Mouse (Mus musculus): Measurements from ENCODE around the gene Rgp1. TPM values are rescaled to one million over a fixed set of nuclear protein-coding genes. Genes with fewer than 3 reads are reported as not detected.

Rgp1 gene
- polyA plus RNA-seq, 1 experiment = 41.2 TPM

DNA sequence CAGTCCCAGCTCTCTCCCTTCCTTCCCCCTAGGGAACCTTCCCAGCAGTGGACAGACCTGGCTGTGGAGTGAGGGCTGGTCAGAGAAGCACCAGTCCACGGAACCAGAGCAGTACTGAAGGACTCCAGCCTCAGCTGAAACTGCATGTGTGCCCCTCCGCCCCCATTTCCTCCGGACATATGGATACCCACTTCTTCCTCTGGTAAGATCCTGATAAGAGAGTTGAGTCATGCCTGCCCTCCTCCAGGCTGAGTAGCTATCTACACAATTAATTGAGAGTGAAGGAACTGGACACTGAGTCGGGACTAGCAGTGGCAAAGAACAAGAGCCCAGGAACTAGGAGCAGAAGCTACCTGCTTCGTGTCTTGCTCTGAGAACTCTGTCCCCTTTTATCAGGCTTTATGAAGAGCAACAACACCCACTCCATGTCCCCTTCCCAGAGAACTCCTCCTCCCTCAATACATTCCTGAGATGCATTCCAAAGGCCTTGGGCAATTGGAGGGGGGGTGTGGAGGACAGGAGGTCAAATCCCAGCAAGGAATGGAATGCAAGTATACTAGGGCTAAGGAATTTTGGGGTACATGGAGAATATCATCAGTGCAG, 20.4 kb upstream of the Rgp1 start:
- peak; percentile 82 for DNase-seq
- TF ChIP-seq POLR2A (IDR thresholded peaks at IDR 0.05; ENCODE audit: low read depth, low read length) (no peak), CTCF (conservative IDR thresholded peaks at IDR 0.05; ENCODE audit: insufficient read depth, insufficient read length, low read depth, low read length) (no peak)
- Histone ChIP-seq H3K27ac (ENCODE audit: insufficient read depth, low read depth, low read length) (peak overlapping the region; percentile 92), H3K4me1 (ENCODE audit: control insufficient read depth, insufficient read depth, low read length) (peaks cover 31% of the 10 kb centered on the region), H3K36me3 (ENCODE audit: control insufficient read depth, insufficient read depth, low read length) (peaks cover 2% of the 10 kb centered on the region), H3K4me3 (ENCODE audit: insufficient read depth, low read depth, low read length) (peak overlapping the region; percentile 0; the same call in 1 of the 2 replicates), H3K27me3 (replicated peaks; ENCODE audit: control insufficient read depth, insufficient read depth, low read length) (no peaks in the 10 kb centered on the region)
- WGBS = 12% methylated on average over 5 of the region's 5 CpGs

DNA sequence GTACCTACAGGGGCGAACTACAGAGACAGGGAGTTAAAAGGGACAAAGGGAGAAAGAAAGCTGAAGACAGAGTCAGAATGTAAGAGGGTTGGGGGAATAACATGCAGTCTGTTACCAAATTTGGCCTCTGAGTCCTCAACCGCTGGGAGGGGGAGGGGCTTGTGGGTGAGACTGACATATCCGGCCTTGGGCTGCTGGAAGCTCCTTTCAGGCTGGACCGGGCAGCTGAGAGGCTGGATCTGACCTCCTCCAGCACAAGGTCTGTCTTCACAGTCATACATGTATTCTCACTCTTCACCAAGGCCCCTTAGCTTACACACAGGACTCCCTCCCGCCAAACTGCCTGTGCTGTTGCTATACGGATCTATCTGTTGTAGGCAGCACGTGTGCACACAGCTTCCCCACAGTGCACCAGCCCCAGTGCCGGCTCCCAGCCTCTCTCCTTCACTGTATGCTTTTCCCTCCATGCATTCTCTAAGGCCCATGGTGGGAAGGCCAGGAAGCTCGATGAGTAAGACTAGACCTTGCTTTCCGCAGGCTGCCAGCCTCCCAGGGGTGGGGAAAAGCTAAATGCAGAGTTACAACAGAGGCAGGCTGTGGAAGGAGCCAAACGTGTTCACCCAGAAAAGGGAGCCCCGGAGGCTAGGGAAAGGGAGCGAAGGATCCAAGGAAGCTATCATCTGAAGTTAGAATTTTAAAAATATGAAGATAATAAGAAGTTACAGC, 19.7 kb upstream of the Rgp1 start:
- no peaks in the 10 kb centered on the region for H3K27me3 ChIP-seq (replicated peaks; ENCODE audit: control insufficient read depth, insufficient read depth, low read length)
- H3K27ac ChIP-seq (ENCODE audit: insufficient read depth, low read depth, low read length) = peak overlapping the region; percentile 92
- peak; percentile 85 for DNase-seq
- TF ChIP-seq POLR2A (IDR thresholded peaks at IDR 0.05; ENCODE audit: low read depth, low read length) (no peak), CTCF (conservative IDR thresholded peaks at IDR 0.05; ENCODE audit: insufficient read depth, insufficient read length, low read depth, low read length) (no peak)
- H3K4me3 ChIP-seq (ENCODE audit: insufficient read depth, low read depth, low read length) = peak overlapping the region; percentile 43
- peaks cover 1% of the 10 kb centered on the region; the same call in 1 of the 2 replicates for H3K36me3 ChIP-seq (ENCODE audit: control insufficient read depth, insufficient read depth, low read length)
- 8% methylated on average over 13 of the region's 13 CpGs for WGBS
- peaks cover 36% of the 10 kb centered on the region for H3K4me1 ChIP-seq (ENCODE audit: control insufficient read depth, insufficient read depth, low read length)

DNA sequence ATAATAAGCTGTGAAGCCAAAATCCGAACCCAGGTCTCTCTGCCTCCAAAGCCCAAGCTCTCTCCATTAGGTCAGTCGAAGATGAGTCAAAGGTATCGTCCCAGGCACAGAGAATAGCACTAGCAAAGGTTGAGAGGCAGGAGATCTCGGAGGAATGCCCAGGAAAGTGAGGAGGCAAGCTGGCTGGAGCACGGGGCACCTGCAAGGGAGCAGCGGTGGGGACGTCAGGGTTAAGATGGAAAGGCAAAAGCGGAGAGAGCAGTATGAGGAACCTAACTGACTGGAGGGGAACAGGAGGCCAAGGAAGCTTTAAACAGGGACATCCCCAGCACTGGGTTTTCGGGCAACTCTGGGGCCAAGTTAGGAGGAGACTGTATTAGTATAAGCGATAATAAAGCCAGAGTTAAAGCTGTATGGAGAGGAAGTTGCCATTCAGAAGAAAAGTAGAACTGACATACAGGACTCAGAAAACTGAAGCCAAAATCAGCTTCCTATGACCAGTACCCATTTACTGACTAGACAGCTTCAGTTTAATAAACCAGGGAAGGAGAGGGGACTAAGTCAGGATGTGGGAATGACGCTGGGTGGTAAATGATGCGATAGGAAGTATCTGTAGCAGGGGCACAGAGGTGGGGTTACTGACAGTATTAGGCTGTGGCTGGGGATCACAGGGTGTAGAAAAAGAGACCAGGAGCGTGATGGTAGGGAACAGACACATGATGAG, 18.8 kb upstream of the Rgp1 start:
- Histone ChIP-seq H3K36me3 (ENCODE audit: control insufficient read depth, insufficient read depth, low read length) (peaks cover 1% of the 10 kb centered on the region; the same call in 1 of the 2 replicates), H3K27me3 (replicated peaks; ENCODE audit: control insufficient read depth, insufficient read depth, low read length) (no peaks in the 10 kb centered on the region), H3K4me1 (ENCODE audit: control insufficient read depth, insufficient read depth, low read length) (peaks cover 36% of the 10 kb centered on the region), H3K4me3 (ENCODE audit: insufficient read depth, low read depth, low read length) (peak overlapping the region; percentile 35), H3K27ac (ENCODE audit: insufficient read depth, low read depth, low read length) (peak overlapping the region; percentile 69)
- TF ChIP-seq POLR2A (IDR thresholded peaks at IDR 0.05; ENCODE audit: low read depth, low read length) (no peak), CTCF (conservative IDR thresholded peaks at IDR 0.05; ENCODE audit: insufficient read depth, insufficient read length, low read depth, low read length) (no peak)
- no peak for DNase-seq
- WGBS = 34% methylated on average over 13 of the region's 13 CpGs

DNA sequence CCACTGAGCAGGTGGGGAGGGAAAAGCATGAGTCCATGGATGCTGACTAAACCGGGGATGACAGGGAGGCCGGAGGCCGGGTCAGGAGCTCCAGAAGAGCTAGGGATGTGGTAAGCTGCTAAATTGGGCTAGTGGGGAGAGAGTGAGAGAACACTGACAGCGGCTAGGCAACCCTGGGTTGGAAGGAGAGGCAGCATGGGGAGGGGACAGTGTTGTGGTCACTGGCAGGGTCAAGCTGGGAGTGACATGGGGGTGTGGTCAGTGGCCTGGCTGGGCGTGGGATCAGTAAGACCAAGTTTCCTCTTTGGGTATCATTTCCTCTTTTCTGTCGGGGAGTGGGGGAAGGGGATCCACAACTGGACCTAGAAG, 18.3 kb upstream of the Rgp1 start:
- H3K27me3 ChIP-seq (replicated peaks; ENCODE audit: control insufficient read depth, insufficient read depth, low read length) = no peaks in the 10 kb centered on the region
- WGBS = 5% methylated on average over 6 of the region's 6 CpGs
- peak overlapping the region; percentile 69 for H3K27ac ChIP-seq (ENCODE audit: insufficient read depth, low read depth, low read length)
- peaks cover 36% of the 10 kb centered on the region for H3K4me1 ChIP-seq (ENCODE audit: control insufficient read depth, insufficient read depth, low read length)
- TF ChIP-seq POLR2A (IDR thresholded peaks at IDR 0.05; ENCODE audit: low read depth, low read length) (peak; percentile 20), CTCF (conservative IDR thresholded peaks at IDR 0.05; ENCODE audit: insufficient read depth, insufficient read length, low read depth, low read length) (no peak)
- DNase-seq = peak; percentile 78
- peak overlapping the region; percentile 35 for H3K4me3 ChIP-seq (ENCODE audit: insufficient read depth, low read depth, low read length)
- peaks cover under 1% of the 10 kb centered on the region; the same call in 1 of the 2 replicates for H3K36me3 ChIP-seq (ENCODE audit: control insufficient read depth, insufficient read depth, low read length)

DNA sequence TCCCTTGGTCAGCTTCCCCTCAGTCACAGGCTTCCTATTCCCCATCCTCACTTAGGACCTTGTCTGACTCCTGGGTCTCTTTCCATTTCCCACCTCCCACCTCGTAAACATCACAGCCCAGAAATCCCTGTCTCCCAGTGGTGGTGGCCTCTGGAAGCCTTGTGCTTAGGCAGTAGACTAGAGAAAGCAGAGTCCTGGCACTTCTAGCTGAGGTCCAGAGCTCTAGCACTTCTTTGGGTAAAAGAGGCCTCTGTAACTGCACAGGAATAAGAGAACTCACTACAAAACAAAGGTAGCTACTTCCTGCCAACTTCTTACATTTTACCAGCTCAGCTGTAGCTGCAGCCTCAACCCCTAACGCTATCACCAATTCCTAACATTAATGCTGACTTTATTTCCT, 17.5 kb upstream of the Rgp1 start:
- Histone ChIP-seq H3K27ac (ENCODE audit: insufficient read depth, low read depth, low read length) (peak overlapping the region; percentile 22), H3K36me3 (ENCODE audit: control insufficient read depth, insufficient read depth, low read length) (no peaks in the 10 kb centered on the region), H3K4me3 (ENCODE audit: insufficient read depth, low read depth, low read length) (peak overlapping the region; percentile 47), H3K27me3 (replicated peaks; ENCODE audit: control insufficient read depth, insufficient read depth, low read length) (no peaks in the 10 kb centered on the region), H3K4me1 (ENCODE audit: control insufficient read depth, insufficient read depth, low read length) (peaks cover 36% of the 10 kb centered on the region)
- no peak for DNase-seq
- 0% methylated on average over 2 of the region's 2 CpGs for WGBS
- no peak for TF ChIP-seq POLR2A (IDR thresholded peaks at IDR 0.05; ENCODE audit: low read depth, low read length)
- no peak for TF ChIP-seq CTCF (conservative IDR thresholded peaks at IDR 0.05; ENCODE audit: insufficient read depth, insufficient read length, low read depth, low read length)

DNA sequence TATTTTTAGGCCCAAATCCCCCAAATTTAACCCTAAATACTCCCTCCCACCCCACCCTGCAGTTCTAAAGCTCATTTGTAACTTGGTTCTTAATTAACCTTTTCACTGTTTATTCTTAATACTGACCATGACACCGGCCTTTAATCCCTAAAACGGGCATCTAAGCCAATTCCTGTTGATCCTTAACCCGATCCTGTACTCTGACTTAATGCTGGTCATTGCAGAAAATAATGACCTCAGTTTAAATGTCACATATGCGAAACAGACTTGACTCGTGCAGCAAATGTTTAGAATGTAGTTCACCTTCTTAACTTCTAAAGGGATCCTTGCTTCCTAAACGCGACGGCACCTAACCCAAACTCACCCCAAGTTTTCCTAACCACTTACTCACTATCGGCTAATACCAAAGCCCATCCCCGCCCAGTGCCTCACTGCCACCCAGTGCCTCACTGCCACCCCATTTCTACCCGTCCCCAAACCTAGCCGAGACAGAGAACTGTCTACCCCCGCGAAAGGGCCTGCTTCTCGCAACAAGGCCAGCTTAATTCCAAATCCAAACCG, 17.0 kb upstream of the Rgp1 start:
- peaks cover 36% of the 10 kb centered on the region for H3K4me1 ChIP-seq (ENCODE audit: control insufficient read depth, insufficient read depth, low read length)
- H3K27me3 ChIP-seq (replicated peaks; ENCODE audit: control insufficient read depth, insufficient read depth, low read length) = no peaks in the 10 kb centered on the region
- H3K4me3 ChIP-seq (ENCODE audit: insufficient read depth, low read depth, low read length) = peak overlapping the region; percentile 90
- TF ChIP-seq CTCF (conservative IDR thresholded peaks at IDR 0.05; ENCODE audit: insufficient read depth, insufficient read length, low read depth, low read length) (no peak), POLR2A (IDR thresholded peaks at IDR 0.05; ENCODE audit: low read depth, low read length) (no peak)
- DNase-seq = peak; percentile 79
- WGBS = under 1% methylated on average over 16 of the region's 16 CpGs
- peak overlapping the region; percentile 97 for H3K27ac ChIP-seq (ENCODE audit: insufficient read depth, low read depth, low read length)
- H3K36me3 ChIP-seq (ENCODE audit: control insufficient read depth, insufficient read depth, low read length) = no peaks in the 10 kb centered on the region
